Mouse (Mus musculus) MEL-GATA-1-ER (cell line): ENCODE measurements around the gene Spns3.

ENCODE experiments used
- DNase-seq: peaks from one replicate; pipeline ENCODE4 v3.0.0-alpha.2; 2012; ENCODE audit warnings: low read depth; ENCODE audit errors: extremely low read depth

Gene Spns3

DNA sequence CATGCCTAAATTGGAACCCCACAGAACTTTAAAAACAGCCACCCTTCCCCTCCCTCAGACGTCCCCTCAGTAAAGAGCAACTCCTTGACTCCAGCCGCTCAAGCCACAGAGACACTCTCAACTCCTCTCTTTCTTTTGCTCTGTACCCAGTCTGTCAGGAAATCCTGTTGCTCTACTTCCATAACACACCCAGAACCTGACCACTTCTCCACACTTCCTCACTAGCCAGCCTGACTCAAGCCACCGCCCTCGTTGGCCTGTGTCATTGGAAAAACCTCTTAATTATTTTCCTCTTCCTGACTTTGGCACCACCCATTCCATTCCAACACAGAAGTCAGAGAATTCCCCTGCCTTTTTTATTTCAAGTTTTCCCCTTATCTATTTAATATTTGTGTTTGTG lies 31.1 kb downstream of the Spns3 start:
- no peak for DNase-seq

DNA sequence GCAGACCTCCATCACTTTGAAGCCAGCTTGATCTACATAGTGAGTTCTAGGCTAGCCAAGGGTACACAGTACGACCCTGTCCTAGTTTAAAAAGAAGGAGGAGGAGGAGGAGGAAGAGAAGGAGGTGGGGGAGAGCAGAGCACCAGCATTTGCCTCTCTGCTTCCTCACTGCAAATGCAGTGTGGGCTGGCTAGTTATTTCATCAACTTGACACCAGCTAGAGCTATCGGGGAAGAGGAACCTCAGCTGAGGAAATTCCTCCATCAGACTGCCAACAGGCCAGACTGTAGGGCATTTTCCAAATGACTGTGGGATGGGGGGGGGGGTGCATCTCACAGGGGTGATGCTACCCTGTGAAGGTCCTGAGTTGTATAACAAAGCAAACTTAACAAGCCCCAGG lies 31.9 kb downstream of the Spns3 start:
- DNase-seq = no peak

DNA sequence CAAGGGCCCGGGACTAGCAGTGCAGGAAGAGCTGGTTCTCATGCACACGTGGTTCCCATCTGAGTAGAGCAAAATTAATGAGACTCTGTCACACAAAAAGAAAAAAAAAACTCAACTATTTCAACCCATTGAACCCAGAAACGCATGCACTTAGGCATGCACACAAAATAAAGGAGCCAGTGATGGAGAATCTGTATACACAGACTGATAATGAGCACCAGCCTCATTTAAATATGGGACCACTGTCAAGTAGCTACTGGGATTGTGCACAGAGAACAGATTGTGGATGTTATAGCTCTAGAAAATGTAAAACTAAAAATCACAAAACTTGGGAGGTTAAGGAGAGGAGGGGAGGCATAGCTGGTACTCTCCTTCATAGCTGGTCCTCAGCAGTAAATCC lies 35.3 kb downstream of the Spns3 start:
- DNase-seq = no peak

DNA sequence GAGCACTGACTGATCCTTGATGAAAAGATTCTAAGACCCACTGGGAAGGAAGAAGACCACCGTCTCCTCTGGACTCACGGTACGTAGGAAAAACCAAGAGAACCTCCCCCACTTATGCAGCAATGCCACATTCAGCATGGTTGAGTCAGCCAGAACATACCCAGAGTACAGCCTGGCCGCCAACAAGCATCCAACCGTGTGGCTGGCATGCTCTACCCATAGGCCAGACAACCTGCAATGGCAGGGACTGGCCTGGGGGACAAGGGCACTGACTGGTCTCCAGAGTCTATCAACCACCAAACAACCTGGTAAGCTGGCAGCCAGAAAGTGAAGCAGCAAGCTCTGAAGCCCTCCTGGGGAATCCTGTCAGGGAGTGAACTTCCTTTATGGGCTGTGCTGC lies 41.7 kb downstream of the Spns3 start:
- DNase-seq = no peak

DNA sequence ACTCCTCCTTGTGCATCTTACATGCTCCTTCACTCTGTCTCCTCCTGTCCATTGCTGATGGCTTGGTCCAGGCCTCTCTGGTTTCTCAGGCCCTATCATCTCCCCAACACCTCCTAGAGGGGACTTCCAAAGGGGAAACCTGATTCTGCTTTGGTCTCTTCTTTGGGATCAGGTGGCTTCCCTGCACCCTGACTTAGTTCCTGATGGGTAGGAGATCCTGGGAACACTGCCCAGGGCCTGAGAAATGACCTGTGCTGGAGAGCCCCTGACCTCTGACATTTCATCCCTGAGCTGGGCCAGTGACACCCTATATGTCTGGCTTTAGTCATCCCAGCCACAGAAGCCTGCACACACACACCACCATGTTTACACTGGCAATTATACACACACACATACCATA lies 42.7 kb downstream of the Spns3 start:
- no peak for DNase-seq

DNA sequence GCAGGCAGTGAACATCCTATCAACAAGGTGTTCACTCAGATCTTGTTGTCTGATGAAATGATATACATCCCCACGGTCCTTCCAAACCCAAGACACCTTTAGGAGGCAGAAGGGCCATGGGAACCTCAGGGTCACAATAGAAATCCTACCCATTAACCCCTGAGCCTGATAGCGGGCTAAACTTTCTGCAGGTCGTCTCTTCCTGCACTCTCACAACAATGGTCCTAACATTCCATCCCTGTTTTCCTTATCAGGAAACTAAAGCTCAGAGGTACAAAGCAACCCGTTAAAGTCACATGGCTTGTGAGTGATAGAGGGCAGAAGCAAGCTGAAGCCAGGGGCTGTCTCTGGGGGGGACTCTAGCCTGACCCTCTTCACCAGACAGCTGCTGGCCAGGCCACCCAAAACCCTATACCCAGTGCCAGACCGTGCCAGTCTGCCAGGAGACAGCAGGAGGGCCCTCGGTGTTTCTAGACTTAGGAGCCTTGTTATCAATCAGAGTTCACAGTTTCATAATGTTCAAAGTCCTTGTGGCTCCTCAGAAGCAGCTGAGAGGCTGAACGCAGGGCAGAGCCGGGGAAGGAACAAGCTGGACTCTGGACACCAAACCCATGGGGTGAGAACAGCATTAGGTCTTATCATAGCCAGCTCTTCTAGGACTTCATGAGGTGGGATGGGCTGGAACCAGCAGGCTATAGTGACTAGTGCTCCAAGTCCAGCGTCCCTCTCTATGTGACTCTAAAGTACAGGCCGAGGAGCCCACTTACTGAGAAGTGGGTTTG lies 46.1 kb downstream of the Spns3 start:
- DNase-seq = no peak

DNA sequence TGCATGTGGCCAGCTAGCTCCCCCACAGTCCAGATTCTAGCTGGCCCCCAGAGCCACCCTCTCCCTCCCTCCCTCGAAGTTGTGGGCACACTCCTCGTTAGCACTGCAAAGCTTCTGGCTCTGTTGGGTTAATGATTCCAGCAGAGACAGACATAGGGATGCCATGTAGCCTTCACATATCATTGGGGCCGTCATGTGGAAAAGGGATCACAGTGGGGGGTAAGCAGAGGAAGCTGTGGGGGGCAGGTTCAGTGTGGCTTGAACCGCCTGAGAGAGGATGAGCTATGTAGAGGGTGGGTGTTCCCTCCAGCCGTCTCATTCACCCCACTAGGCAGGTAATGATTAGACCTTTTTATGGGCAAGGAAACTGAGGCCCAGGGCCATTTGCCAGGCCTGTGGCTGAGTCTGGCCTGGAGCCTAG lies 46.8 kb downstream of the Spns3 start:
- no peak for DNase-seq

DNA sequence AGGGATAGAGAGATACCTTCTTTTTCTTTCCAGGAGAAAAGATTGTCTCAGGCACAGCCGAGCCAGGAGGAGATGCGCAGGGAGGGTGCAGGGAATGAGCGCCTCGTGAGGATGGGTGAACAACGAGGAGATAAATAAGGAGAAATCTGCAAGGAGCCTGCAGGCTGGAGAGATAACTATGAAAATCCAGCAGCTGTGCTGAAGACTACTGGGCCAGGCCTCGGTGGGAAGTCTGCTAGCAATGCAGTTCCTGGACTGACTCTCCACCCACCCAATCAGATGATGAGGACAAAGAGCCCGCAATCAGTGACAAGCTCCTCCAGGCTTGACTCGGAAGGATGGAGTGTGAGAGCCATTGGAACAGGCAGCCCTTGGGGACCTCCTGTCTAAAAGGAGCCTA lies 48.1 kb downstream of the Spns3 start:
- DNase-seq = no peak

DNA sequence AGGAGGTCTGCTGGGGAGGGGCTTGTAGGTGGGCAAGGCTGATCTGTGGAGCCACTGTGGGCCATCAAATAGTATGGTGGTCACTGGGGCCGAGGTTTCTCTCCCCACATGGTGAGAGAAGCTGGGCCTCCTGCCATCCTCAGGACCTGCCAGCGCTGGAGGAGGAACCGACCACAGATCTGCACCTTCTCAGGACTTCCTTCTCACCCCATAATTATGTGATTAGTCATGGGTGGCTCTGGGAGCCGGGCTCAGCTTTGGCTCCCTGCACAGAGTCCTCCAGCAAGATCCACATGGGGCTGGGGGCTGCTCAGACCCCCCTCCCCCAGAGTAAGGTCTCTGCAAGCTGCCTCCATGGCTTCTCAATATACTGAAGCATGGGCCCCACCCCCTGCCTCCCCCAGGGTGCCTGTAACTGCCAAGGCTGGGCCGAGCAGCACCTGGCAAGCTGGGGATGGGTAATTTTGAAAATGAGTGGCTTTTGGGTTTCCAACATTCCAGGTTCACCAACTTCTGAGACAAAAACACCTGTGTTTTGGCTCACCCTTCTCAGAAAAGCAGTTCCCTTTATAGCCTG lies 48.8 kb downstream of the Spns3 start:
- no peak for DNase-seq

DNA sequence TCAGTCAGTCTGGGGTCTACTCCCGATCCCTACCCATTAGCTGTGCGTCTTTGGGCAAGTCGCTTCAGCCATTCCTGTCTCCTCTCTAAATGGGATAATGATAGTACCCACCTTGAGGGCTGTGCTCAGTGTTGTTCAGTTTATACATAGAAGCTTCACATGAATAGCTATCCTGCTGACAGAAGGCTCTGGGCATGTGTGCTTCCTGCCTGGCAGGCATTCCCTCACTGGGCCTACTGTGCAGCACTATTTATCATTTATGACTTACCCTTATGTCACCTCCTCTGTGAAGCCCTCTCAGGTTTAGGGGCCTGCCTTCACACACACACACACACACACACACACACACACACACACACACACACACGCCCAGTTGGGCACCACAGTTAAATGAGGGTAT lies 50.2 kb downstream of the Spns3 start:
- no peak for DNase-seq

DNA sequence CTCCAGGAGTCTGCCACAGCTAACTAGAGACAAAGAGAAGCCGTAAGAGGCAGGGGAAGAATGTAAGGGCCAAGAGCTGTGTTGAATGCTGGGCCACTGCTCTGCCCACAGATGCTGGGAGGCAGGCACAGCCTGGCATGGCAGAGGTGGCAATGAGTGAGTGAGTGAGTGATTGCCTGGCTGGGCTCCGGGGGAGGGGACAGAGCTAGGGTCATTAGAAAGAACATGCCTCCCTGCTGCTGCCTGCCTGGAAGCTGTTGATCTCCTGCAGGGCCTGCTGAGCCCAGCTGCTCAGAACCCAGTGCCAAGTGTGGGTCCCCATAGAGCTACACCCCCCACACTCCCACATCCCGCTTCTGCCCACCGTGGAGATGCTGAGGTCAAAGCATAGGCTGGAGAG lies 52.9 kb downstream of the Spns3 start:
- no peak for DNase-seq

DNA sequence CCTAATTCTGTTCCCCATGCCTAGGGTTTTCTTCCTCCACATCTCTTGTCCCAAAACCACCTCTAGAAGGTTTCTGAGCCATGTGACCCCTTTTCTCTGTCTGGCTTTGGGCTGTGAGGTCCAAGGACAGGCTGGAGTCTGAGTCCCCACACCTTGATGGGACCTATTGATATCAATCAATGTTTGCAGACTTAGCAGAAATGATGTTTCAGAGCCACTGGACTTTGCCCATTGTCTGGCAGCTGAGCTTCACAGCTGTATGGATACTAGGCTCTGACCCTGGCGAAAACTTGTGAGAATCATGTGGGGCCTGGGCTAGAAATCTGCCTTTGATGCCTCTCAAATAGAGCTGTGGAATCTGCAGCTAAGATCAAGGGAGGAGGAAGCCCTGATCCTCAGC lies 53.5 kb downstream of the Spns3 start:
- no peak for DNase-seq

DNA sequence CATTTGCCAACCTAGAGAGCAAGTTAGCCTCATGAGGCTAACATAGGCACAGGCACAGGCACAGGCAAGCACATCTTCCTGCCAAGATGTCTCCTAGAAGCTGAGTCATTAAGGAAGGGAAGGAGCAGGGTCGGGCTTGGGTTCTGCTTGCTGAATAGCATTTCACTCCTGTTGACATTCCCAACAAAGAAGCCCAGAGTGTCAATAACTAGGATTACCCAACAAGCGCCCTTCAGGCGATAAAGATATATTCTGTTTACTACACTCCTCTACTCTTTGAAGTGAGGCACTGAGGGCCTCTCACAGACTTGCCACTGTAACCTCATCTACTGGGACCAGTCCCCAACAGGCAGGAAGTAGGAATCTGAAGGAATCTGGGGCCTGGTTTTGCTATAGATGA lies 54.2 kb downstream of the Spns3 start:
- DNase-seq = no peak

DNA sequence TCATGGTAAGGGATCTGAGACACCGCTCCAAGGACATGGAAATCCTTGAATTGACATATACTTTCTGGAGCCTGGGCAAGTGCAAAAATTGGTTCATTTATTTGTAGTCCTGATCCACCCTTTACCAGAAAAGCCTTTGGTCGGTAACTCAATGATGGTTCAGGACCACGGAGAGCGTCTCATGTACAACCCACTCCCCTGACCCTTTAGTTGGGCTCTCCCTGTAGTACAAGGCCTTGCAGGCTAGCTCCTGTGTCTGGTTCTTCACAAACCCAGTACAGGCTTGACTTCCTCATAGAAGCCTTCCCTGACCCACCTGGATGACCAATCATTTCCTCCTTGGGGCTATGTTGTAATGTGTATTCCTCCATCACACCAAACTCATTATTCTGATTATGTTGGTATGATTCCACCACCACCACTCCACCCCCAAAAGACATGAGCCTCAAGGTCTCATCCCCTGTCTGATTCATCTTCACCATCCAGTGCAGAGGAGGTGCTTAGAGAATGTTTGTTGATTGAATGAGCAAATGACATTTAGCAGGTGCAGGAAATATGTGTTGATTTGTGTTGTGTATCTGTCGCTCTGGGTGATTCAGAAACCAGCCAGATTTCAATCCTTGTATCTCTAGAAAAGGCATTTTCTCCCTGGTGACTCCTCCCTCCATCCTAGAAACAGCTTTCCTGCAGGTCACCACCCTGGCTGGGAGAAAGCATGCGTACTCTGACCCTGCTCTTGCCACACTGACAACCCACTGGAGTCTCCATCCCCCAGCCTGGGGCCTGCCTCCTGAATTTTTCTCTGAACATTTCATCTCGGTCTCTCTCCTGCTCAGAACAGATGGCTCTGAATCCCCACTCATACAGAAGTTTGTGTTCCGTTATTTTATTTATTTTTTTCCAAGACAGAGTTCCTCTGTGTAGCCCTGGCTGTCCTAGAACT lies 56.0 kb downstream of the Spns3 start:
- no peak for DNase-seq

DNA sequence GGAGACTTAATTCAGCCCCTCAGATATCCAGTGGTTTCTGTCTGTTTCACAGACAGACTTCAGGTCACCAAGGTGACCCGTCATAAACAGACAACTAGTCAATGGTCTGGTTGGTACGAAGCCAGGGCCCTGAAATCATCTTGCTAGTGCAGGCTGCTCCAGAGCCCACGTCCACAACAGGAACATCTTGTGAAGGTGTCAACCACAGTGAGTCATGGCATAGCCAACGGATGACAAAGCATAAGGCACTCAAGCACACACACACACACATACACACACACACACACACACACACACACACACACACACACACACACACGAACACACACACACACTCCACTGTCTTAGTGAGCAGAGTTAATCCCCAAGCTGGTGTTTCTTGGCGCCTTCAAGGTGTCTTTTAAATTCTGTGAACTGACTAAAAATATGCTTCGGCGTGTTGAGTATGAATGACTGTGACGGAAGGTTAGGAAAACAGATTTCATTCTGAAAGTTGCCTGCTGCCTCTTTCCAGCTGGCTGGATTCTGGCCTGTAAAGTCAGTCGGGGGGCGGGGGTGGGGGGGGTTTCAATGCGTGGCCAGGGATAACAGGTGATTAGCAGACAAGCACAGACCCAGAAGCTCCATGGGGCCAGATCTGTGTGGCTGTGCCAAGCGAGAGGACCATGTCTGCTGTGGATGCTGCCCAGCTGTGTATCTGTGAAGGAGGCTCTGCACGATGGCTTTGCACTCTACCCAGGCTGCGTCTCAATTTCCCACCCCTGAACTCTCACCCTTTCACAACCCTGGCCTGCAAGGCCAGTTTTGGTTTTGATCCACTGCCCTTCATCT lies 59.0 kb downstream of the Spns3 start:
- no peak for DNase-seq

DNA sequence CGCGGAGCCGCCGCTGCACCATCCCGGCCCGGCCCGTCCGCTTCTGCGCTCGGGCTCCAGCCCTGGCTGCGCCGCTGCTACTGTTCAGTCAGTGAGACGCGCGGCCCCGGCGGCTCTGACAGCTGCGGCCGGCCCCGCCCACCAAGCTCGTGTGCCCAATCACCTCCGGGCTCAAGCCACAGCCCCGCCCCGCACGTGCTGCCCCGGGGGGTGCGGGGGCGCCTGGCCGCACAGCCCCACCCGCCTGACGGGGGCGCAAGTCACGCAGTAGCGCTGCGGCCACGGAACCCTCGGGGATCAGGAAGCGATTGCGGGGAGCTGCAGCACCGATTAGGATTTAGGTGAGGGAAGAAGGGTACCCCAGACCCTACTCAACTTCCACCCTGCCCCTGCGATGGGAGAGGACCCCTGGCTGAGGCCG lies 60.4 kb downstream of the Spns3 start, which contains the start of gene Spns2:
Gene Spns2, minus strand, starts transcription at position 24 of the 421 bp plus-strand sequence.
- no peak for DNase-seq

DNA sequence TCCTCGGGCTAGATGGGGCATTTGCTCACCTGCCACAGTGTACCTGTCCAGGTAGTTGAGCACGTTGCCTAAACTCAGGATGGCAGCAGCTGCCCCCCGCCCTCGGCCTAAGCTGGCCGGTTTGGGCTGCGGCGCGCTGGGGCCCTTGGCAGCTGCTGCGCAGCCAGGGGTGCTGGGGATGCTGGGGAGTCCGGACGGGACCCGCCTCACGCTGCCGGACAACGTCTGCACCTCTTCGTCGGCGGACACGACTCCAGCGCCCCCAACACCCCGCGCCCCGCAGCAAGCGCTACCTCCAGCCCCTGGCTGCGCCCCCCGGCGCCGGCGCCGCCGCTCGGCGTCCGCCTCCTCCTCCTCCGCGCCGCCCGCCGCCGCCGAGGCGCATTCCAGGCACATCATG lies 60.9 kb downstream of the Spns3 start:
- DNase-seq = no peak

DNA sequence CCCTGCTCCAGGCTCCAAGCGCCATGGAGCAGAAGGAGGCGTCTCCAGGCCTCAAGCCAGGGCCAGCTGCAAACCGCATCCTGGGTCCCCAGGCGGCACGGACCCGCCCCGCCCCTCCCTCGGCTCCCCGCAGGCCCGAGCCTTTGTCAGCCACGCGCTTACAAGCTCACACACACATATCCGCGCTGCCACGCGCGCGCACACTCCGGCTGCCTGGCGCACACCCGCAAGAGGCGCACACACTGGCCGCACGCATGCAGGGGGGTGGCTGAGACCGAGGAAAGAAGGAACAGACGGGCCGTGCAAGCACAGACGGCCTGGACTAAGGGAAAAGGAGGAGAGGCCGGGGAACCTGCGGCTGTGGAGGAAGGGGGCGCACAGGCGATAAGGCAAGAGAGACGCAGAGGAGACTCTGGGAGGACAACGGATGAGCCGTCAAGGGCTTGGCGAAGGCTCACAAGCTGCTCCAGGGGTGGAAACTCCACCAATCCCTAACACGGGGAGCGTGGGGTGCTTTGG lies 61.5 kb downstream of the Spns3 start:
- DNase-seq = no peak

DNA sequence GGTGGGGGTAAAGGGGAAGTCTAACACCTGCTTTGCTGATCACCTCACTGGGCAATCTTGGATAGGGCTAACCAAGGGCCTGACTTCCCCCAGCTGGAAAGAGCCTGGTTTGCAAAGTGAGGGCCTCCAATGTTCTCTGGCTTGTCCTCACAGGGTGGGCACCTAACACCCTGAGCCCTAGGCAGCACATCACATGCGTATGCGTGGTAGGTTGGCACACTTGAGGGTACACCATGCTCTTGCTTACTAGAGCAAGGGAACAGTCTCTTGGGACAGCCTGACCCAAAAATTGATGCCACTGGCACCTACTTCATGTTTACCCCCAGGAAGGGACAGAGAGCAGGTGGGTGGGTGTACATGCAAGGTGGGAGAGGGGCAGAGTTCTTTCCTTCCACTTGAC lies 62.6 kb downstream of the Spns3 start:
- no peak for DNase-seq

DNA sequence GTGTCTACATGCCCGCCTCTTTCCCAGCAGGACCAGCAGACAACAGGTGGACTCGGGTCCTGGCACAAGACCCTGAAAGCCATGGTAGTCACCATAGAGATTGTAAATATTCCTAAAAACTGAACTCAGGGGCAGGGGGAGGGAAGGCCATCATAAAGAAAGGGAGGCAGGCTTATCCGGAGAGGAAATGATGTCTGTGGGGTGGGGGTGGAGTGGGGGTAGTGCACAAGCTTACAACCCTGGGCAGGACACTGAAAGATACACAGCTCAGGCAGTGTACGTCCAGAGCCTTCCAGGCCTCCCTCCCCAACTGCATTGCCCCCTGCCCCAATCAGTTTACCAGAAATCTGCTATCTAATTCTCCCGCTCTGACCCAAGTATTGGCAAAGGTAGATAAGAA lies 63.1 kb downstream of the Spns3 start:
- DNase-seq = no peak

DNA sequence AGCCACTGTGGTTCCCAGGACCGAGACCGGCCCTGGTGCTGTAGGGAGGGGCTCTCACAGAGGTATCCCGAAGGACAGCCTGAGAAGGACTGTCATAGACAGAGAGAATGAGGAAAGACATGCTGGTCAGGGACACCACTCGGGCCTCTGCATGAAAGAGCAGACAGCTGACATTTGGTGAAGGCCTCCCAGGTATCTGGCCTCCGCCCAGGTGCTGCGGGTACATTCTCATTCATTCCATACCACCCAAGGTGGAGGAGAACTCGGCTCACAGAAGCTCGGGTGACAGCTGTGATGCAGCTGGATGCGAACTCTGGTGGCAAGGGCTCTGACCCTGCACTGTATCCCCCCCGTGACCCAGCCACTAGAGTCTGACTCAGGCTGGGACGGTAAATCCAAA lies 64.3 kb downstream of the Spns3 start:
- DNase-seq = no peak
